Mouse (Mus musculus) megakaryocyte, embryonic 14.5 days (primary cell): ENCODE results near the gene Spats1. TPM values are rescaled to one million over a fixed set of nuclear protein-coding genes. Genes with fewer than 3 reads are reported as not detected.

Experiments
- H3K27me3 ChIP-seq: replicated peaks from 2 replicates; pipeline ENCODE3; 2012; ENCODE audit warnings: inconsistent platforms
- H3K36me3 ChIP-seq: replicated peaks from 2 replicates; pipeline ENCODE3; 2012; ENCODE audit warnings: low read length, inconsistent platforms, mixed read lengths
- H3K4me1 ChIP-seq: 2 replicates; pipeline ENCODE4 v1.6.1; 2012; ENCODE audit warnings: inconsistent platforms
- H3K4me3 ChIP-seq: replicated peaks from 2 replicates; pipeline ENCODE3; 2012; ENCODE audit warnings: moderate library complexity, mild to moderate bottlenecking, inconsistent platforms
- H3K9me3 ChIP-seq: 2 replicates; pipeline ENCODE4 v1.6.1; 2012; ENCODE audit warnings: inconsistent platforms
- FLI1 ChIP-seq: IDR thresholded peaks from 2 replicates; pipeline ENCODE4 v1.6.1; 2012; ENCODE audit warnings: low read length, inconsistent platforms, mixed read lengths
- GATA1 ChIP-seq: IDR thresholded peaks from 3 replicates; pipeline ENCODE4 v1.6.1; 2012; ENCODE audit warnings: mixed read lengths, low read length, inconsistent platforms, borderline replicate concordance
- polyA plus RNA-seq: library from polyadenylated mRNA; stranded (reverse); fragments of >175 nt; gene quantifications from 2 replicates; pipeline ENCODE4 v1.2.3, GENCODE M21; 2012; ENCODE audit warnings: low replicate concordance; ENCODE audit not compliant: insufficient read depth

Gene Spats1
- polyA plus RNA-seq, 1 experiment = 0.34 TPM

- H3K4me3 ChIP-seq = no peak overlapping the region
- no peaks in the 10 kb centered on the region for H3K9me3 ChIP-seq
- H3K36me3 ChIP-seq = peaks cover 81% of the 10 kb centered on the region
- no peaks in the 10 kb centered on the region for H3K27me3 ChIP-seq
- TF ChIP-seq GATA1 = no peak
- TF ChIP-seq FLI1 = no peak
- H3K4me1 ChIP-seq = peaks cover 25% of the 10 kb centered on the region
Measured at GRCm38 (mm10) chr17:45515204-45515726, 40.0 kb upstream of the Spats1 start.

DNA sequence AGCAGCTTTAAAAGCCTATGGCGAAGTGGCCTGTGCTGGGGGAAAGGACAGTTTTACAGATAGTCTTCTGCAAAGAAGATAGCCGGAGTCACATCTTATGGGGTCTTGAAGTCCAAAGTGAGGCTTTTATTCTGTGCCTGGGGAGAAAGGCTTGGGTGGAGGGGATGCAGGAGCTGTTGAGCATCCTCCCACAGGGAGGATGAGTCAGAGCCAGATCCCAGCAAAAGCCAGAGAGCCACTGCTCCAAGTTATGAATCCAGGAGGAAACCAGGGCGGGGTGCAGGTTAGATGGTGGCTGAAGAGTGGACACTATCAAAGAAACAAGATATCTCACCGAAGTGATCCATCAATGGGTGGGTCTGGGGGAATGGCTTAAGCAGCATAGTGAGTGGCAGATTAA is 36.5 kb upstream of the Spats1 start:
- no peaks in the 10 kb centered on the region for H3K9me3 ChIP-seq

DNA sequence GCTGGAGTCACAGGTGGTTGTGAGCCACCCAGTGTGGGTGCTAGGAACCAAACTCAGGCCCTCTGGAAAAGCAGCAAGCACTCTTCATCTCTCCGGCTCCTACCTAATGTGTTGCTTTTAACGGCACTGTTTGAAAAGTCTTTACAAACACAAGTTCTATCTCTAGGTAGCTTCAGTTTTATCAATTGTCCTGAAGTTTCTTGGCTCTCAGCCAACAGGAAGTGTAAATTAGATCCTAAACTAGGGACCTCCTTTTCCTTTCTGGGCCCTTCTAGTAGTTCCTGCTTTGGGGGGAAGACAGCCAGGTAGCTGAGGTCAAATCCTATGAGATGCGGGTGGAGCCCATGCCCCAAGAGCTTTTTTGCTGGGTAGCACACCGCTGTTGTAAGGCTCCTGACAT is 35.7 kb upstream of the Spats1 start:
- H3K9me3 ChIP-seq = no peaks in the 10 kb centered on the region
- H3K27me3 ChIP-seq = no peaks in the 10 kb centered on the region
- H3K4me1 ChIP-seq = peaks cover 16% of the 10 kb centered on the region
- no peak for TF ChIP-seq GATA1
- no peak for TF ChIP-seq FLI1
- H3K4me3 ChIP-seq = no peak overlapping the region
- H3K36me3 ChIP-seq = peaks cover 60% of the 10 kb centered on the region

More for the DNA sequence above, 36.5 kb upstream of the Spats1 start:
- Histone ChIP-seq H3K4me1 (peaks cover 14% of the 10 kb centered on the region), H3K27me3 (no peaks in the 10 kb centered on the region), H3K36me3 (peaks cover 69% of the 10 kb centered on the region), H3K4me3 (no peak overlapping the region)
- TF ChIP-seq GATA1 (no peak), FLI1 (no peak)

DNA sequence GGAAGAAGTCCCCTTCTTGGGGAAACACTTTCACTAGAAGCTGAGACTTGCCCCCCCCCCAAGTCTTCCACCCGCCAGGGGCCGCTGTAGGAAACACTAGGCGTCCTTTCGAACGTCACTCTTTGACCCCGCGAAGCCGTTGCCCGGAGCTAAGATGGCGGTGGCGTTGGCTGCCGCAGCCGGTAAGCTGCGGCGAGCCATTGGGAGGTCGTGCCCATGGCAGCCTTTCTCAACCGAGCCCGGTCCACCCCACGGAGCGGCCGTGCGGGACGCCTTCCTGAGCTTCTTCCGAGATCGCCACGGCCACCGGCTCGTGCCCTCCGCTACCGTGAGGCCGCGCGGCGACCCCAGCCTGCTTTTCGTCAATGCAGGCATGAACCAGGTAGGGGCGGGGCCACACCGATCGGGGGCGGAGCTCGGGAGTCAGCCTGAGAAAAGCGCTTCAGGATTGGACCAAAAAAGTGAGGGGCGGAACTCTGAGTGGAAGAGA is 31.5 kb upstream of the Spats1 start, which contains the start of gene Aars2:
Gene Aars2, plus strand, starts transcription at position 142 of the 490 bp plus-strand sequence.
- TF ChIP-seq FLI1 = no peak
- no peak for TF ChIP-seq GATA1
- no peaks in the 10 kb centered on the region for H3K9me3 ChIP-seq
- peak within 1 kb of the TSS; percentile 98 for H3K4me3 ChIP-seq
- peaks cover 37% of the 10 kb centered on the region for H3K36me3 ChIP-seq
- H3K4me1 ChIP-seq = peaks cover 55% of the 10 kb centered on the region
- peaks cover 10% of the 10 kb centered on the region for H3K27me3 ChIP-seq

DNA sequence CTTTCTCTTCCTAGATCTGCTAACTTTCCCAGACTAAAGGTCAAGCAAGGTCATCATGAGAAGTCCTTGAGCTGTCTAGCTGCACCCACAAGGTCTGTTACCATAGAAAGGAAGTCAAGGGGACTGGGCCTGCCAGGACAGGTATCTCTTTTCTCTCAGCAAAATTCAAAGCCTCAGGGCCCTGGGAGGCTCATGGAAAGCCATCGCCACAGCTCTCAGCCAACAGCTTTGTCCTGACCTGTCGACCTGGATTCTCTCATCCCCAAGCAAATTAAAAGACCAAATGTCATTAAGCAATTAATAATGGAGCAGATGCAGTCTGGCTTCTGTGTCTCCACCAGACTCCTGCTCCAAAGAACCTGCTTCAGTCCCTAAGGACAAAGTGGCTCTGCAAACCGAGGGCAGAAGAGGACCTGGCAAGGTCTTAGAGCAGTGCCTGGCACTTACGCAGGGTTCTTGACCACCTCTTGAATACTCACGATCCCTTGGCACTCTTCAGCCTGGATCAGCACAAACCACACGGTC is 30.8 kb upstream of the Spats1 start:
- Histone ChIP-seq H3K4me3 (peak overlapping the region; percentile 98), H3K36me3 (peaks cover 30% of the 10 kb centered on the region), H3K27me3 (peaks cover 11% of the 10 kb centered on the region), H3K4me1 (peaks cover 55% of the 10 kb centered on the region), H3K9me3 (no peaks in the 10 kb centered on the region)
- no peak for TF ChIP-seq FLI1
- TF ChIP-seq GATA1 = no peak

DNA sequence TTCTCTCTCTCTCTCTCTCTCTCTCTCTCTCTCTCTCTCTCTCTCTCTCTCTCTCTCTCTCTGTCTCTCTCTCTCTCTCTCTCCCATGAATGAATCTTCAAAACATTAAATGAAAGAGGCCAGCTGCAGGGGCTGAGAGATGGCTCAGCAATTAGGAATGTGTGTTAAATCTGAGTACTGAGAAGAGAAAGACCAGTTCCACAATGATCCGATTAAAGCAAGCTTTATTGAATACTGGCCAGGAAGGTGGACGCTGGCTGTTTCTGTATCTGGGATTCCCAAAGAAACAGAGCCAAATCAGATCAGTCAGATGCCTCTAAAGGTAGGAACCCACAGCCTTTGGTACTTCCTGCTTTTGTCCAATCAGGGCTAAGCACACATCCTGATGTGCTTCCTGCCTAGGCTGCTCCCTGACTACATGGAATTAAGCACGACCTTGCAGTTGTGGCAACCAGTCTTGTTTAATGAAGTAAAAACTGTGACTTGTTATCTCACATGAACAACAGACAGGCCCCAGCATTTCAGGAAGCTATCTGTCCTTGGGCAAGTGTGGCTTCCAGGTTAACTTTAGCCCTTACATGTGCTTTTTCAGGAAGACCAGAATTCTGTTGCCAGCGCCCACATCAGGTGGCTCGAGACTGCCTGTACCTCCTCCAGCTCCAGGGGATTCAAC is 28.2 kb upstream of the Spats1 start:
- no peaks in the 10 kb centered on the region for H3K9me3 ChIP-seq
- peaks cover 55% of the 10 kb centered on the region for H3K4me1 ChIP-seq
- peak overlapping the region; percentile 76 for H3K4me3 ChIP-seq
- peak; percentile 66 for TF ChIP-seq FLI1
- TF ChIP-seq GATA1 = peak; percentile 75; the same call in 1 of the 3 replicates
- H3K36me3 ChIP-seq = peaks cover 6% of the 10 kb centered on the region
- H3K27me3 ChIP-seq = peaks cover 23% of the 10 kb centered on the region

- Histone ChIP-seq H3K4me1 (peaks cover 48% of the 10 kb centered on the region), H3K27me3 (peaks cover 29% of the 10 kb centered on the region), H3K4me3 (no peak overlapping the region), H3K36me3 (no peaks in the 10 kb centered on the region), H3K9me3 (no peaks in the 10 kb centered on the region)
- TF ChIP-seq GATA1 = no peak
- TF ChIP-seq FLI1 = no peak
Measured at GRCm38 (mm10) chr17:45502324-45502723, 27.1 kb upstream of the Spats1 start.

- H3K9me3 ChIP-seq = no peaks in the 10 kb centered on the region
- TF ChIP-seq FLI1 = no peak
- TF ChIP-seq GATA1 = no peak
- H3K36me3 ChIP-seq = no peaks in the 10 kb centered on the region
- no peak overlapping the region for H3K4me3 ChIP-seq
- H3K27me3 ChIP-seq = peaks cover 33% of the 10 kb centered on the region
- peaks cover 41% of the 10 kb centered on the region for H3K4me1 ChIP-seq
Measured at GRCm38 (mm10) chr17:45500981-45501380, 25.8 kb upstream of the Spats1 start.

- Histone ChIP-seq H3K4me1 (peaks cover 32% of the 10 kb centered on the region), H3K36me3 (no peaks in the 10 kb centered on the region), H3K9me3 (no peaks in the 10 kb centered on the region), H3K4me3 (no peak overlapping the region), H3K27me3 (peaks cover 42% of the 10 kb centered on the region)
- TF ChIP-seq FLI1 = no peak
- TF ChIP-seq GATA1 = no peak
Measured at GRCm38 (mm10) chr17:45499516-45499915, 24.3 kb upstream of the Spats1 start.

DNA sequence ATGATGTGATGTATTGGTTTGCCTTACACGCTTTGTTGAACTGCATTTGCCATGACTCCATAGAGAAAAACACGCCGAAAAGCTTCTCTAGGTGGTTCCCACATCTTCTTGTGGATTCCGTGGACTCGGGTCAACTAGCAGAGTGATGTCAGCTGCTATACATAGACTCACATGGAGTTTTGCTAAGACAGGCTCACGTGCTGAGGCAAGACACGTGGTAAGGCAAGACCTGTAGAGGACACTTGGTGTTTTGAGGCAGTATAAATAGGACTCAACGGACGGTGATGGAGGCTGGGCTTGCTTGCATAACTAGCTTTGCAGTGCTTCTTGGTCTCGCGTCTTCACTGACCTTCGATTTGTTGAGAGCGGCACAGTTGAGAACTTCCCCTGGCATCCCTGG is 23.2 kb upstream of the Spats1 start:
- Histone ChIP-seq H3K36me3 (no peaks in the 10 kb centered on the region), H3K4me3 (no peak overlapping the region), H3K4me1 (peaks cover 24% of the 10 kb centered on the region), H3K9me3 (no peaks in the 10 kb centered on the region), H3K27me3 (peaks cover 53% of the 10 kb centered on the region)
- no peak for TF ChIP-seq FLI1
- TF ChIP-seq GATA1 = no peak
